Mouse (Mus musculus) inflammation-experienced regulatory T-cells, adult 6 months (primary cell): ENCODE results near the gene Myh7. TPM values are rescaled to one million over a fixed set of nuclear protein-coding genes. Genes with fewer than 3 reads are reported as not detected.

Experiments used
- ATAC-seq: one replicate; pipeline ENCODE4 v1.8.0; 2017
- polyA plus RNA-seq, 3 experiments: library from polyadenylated mRNA; unstranded; fragments of 100-300 nt; shearing (Covaris generic); gene quantifications; one replicate each; pipeline ENCODE4 v1.2.1; 2017

Gene Myh7
- polyA plus RNA-seq, 3 experiments from 2014 or later, result not detected

- no peak for ATAC-seq
These were observed 53.1 kb downstream of the Myh7 start for GRCm38 (mm10) chr14:54941024-54941978.

- no peak for ATAC-seq
These were observed 54.3 kb downstream of the Myh7 start for GRCm38 (mm10) chr14:54940176-54940530.

- ATAC-seq, result no peak
These were observed 54.8 kb downstream of the Myh7 start for GRCm38 (mm10) chr14:54939434-54940175.

- ATAC-seq, result no peak
These were observed 55.8 kb downstream of the Myh7 start for GRCm38 (mm10) chr14:54938431-54939219.

GRCm38 (mm10) chr14:54937361-54938182, 56.9 kb downstream of the Myh7 start:
- ATAC-seq, result no peak

- ATAC-seq, result no peak
These were observed 57.6 kb downstream of the Myh7 start for GRCm38 (mm10) chr14:54936831-54937160.

GRCm38 (mm10) chr14:54935904-54936830, 58.3 kb downstream of the Myh7 start, which contains the start of gene Cmtm5:
Gene Cmtm5, plus strand, starts transcription at chr14:54936261.
- ATAC-seq, result no peak

- no peak for ATAC-seq
These were observed 61.7 kb downstream of the Myh7 start, which contains the start of gene Il25 for GRCm38 (mm10) chr14:54932645-54933150. Gene Il25, plus strand, starts transcription at chr14:54932695.

- ATAC-seq, result no peak
These were observed 64.0 kb downstream of the Myh7 start for GRCm38 (mm10) chr14:54930431-54930830.

- no peak for ATAC-seq
These were observed 64.6 kb downstream of the Myh7 start for GRCm38 (mm10) chr14:54929801-54930200.

GRCm38 (mm10) chr14:54927296-54927695, 67.1 kb downstream of the Myh7 start:
- no peak for ATAC-seq

- ATAC-seq, result no peak
These were observed 67.8 kb downstream of the Myh7 start for GRCm38 (mm10) chr14:54926401-54927158.

- no peak for ATAC-seq
These were observed 68.8 kb downstream of the Myh7 start, which contains the start of gene Efs for GRCm38 (mm10) chr14:54925349-54926342. Gene Efs, minus strand, starts transcription at chr14:54926126.

GRCm38 (mm10) chr14:54924641-54925348, 69.6 kb downstream of the Myh7 start:
- no peak for ATAC-seq
